Mouse (Mus musculus) testis, postnatal 10 days (tissue): ENCODE results near the gene Hint1.
A peak's percentile ranks its signal among the peaks of the same experiment; 100 is the strongest.
"Not testable (repeated sequence)": the region's sequence is repeated elsewhere in the genome, so short reads cannot be mapped to it uniquely, and the experiment has no call there.

Experiments
- DNase-seq: peaks from one replicate; pipeline ENCODE4 v3.0.0; 2021; ENCODE audit warnings: low spot score

The Hint1 gene

DNA sequence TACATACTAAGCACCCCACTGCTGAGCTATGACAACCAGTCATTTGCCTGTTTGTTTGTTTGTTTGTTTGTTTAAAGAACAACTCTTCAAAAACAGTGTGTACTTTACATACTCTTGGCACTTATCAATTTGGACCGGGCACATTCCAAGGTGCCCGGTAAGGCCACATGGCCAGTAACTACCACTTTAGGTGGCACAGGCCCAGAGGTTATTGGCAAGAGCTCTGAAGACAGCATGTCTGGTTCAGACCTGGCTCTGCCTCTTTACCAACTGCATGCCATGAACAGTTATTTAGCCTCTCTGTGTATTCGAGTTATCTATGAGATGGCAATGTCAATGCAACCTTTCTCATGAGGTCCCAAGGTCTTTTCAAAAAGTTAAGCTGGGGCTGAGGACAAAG, 30.5 kb downstream of the Hint1 start:
- DNase-seq = not testable (repeated sequence)

GRCm38 (mm10) chr11:54897470-54897869, 31.3 kb downstream of the Hint1 start:
- no peak for DNase-seq

DNA sequence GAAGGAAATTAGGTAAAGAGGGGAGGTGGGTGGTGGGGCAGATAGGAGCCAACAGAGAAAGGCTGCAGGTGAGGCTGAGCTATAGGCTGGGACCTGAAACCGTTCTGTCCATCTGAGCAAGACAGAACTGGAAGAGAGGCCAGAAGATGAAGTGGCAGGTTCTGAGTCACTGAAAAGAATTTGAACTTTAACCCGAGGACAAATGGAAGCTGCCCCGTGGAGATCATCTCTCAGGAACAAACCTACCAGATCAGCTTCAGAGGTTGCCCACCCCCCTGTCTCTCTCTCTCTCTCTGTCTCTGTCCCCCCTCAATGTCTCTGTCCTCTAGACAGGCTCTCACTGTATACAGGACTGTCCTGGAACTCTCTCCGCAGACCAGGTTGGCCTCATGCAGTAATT, 33.5 kb downstream of the Hint1 start:
- DNase-seq = no peak

DNA sequence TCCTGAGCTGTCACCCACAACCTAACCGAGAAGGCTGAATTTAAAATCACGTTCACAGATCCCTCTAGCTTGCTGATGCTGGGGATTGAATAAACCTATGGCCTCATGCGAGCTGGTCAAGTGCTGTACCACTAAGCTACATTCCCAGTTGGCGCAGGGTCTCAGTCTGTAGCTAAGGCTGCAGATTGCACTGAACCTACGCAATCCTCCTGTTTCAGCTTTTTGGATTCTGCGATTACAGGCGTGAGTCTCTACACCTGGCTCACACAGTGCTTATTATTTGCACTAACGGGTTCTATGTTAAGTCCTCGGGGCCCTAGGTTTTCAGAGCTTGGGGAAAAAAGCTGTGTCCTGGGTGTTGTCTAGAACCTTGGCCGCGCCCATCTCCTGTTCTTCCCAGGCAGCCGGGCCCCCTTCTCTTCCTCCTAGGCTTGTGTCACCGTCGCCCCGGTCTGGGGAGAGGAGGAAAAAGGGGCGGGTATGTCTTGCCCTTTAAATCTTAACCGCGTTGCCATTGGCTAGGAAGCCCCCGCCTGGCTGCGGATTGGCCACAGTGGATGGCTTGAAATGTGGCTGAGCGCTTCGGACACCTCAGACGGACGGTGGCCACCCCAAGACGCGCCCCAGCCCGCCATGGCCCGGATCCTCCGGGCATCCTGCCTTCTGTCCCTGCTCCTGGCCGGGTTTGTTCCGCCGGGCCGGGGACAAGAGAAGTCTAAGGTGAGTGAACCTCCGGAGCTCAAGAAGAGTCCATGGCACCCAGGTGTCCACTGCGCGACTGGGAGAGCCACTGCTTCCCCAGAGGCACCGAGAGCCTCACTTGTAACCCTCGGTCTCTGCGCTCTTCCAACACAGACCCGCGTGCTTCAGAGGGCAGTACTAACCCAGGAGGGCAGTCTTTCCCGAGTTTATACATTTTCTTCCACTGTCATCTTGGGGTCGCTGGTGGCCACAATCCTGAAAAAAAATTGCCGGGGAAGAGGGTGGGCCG, 36.4 kb downstream of the Hint1 start, which contains the start of gene Gpx3:
TSS of gene Gpx3 (plus strand) at position 121 of the 991 bp plus-strand sequence.
- peak; percentile 64 for DNase-seq

GRCm38 (mm10) chr11:54903339-54903738, 37.2 kb downstream of the Hint1 start:
- no peak for DNase-seq

DNA sequence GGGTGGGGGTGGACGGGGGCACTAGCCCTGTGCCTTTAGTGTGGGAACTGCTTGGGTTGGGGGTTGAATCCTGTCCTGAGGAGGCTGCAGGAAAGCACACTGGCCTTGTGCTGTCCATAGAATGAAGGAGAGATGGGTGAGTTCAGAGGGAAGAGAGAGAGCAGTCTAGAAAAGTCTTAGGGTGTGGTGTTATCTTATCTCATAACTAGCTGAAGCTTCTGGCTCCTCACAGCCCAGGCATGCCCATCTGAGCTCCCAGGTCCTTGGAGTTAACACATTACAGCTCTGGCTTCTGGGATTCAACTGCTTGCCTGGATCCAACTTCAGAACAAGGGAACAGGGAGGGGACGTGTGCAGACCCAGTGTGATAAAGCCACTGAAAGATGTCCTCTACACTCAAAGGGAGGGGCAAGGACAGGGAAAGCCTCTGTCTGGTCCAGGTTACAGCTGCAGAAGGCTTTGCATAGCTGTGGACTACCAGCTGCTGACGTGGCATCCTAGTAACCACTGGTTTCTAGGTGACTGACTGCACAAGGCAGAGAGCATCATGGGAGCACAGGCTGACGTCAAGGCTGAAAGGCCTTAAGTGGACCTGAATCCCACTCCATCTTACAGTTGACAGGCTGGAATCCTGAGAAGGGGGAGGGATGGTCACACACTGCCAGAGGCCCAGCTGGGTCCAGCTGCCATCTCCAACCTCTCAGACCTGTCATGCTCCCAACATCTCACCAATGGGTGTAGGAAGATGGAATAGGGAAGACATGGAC, 37.9 kb downstream of the Hint1 start:
- DNase-seq = no peak

GRCm38 (mm10) chr11:54905086-54905485, 38.9 kb downstream of the Hint1 start:
- DNase-seq = no peak

DNA sequence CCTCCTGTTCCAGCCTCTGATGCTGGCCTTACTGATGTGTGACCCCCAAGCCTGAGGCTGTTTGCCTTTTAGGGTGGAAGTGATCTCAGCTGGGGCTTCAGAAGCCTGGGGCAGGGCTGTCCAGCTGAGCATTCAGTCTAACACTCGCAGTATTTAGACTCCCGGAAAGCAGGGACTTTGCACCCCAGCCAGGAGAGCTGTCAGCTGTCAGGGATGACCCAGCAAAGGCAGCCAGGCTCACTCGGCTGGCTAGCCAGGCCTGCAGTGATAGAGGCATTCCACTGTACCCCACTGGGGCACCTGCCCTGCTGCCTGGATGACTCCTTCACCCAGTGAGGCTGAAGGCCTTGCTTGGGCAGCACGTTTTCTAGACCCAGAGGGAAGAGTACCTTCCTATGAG, 39.7 kb downstream of the Hint1 start:
- no peak for DNase-seq

- no peak for DNase-seq
These were observed 40.3 kb downstream of the Hint1 start for GRCm38 (mm10) chr11:54906466-54906865.

DNA sequence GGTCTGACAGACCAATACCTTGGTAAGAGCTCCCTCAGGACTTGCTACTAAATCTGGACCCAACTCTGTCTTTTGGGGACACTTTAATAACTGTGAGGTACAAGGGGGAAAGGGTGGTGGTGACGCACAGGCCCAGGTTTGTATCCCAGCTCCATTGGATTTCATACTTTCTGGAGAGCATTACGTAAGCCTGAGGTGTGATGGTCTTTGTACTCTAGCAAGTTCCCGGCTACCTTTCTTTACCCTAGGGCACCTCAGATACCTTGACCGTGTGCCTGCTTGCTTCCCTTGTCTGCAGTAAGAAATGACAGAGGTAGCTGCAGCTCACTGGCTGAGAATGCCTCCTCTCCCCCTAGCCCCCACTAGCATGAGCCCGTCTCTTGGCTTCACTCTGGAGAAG, 41.1 kb downstream of the Hint1 start:
- no peak for DNase-seq

DNA sequence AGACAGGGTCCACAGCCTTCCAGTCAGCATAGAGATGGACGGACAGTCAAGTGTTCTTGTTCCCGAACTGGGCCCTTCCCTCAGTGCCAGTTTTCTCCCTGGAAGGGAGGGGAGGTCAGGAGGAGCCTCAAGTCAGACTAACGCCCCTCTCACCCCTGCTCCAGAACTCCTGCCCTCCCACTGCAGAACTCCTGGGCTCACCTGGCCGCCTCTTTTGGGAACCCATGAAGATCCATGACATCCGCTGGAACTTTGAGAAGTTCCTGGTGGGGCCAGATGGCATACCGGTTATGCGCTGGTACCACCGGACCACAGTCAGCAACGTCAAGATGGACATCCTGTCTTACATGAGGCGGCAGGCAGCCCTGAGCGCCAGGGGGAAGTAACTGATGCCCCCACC, 43.1 kb downstream of the Hint1 start:
- no peak for DNase-seq

- no peak for DNase-seq
These were observed 44.0 kb downstream of the Hint1 start for GRCm38 (mm10) chr11:54910081-54910665.

- no peak for DNase-seq
These were observed 45.0 kb downstream of the Hint1 start for GRCm38 (mm10) chr11:54911201-54911600.

GRCm38 (mm10) chr11:54911671-54912502, 45.7 kb downstream of the Hint1 start:
- DNase-seq = no peak

- DNase-seq = no peak
These were observed 46.5 kb downstream of the Hint1 start for GRCm38 (mm10) chr11:54912503-54913316.

GRCm38 (mm10) chr11:54913841-54914240, 47.7 kb downstream of the Hint1 start:
- no peak for DNase-seq

GRCm38 (mm10) chr11:54917461-54917860, 51.3 kb downstream of the Hint1 start:
- DNase-seq = no peak

DNA sequence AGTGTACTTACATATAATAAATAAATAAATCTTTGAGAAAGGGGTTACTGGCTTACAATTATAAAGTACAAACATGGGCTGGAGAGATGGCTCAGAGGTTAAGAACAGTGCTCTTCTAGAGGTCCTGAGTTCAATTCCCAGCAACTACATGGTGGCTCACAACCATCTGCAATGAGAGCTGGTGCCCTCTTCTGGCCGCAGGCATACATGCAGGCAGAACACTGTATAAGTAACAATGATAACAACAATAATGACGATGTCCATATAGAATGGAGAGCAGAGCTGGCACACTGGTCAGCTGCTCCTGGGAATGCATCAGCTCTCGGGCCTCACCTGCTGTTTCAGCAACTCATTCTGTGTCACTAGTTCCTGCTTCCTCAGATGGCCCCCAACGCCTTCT, 52.1 kb downstream of the Hint1 start:
- DNase-seq = no peak
